Mouse (Mus musculus) small intestine, adult 2 months (tissue): ENCODE measurements around the gene Mylip. TPM values are rescaled to one million over a fixed set of nuclear protein-coding genes. Genes with fewer than 3 reads are reported as not detected.

ENCODE experiments used
- H3K27ac ChIP-seq: fragments of 200-500 bp; 2 replicates; pipeline ENCODE4 v1.5.1; 2012; ENCODE audit warnings: low read depth, low read length, control low read depth, inconsistent platforms; ENCODE audit not compliant: insufficient read depth
- H3K27me3 ChIP-seq: fragments of 200-500 bp; 2 replicates; pipeline ENCODE4 v1.6.1; 2012; ENCODE audit warnings: mild to moderate bottlenecking, moderate library complexity, low read length, inconsistent platforms; ENCODE audit not compliant: control insufficient read depth, insufficient read depth
- H3K36me3 ChIP-seq: fragments of 200-500 bp; 2 replicates; pipeline ENCODE4 v1.6.1; 2012; ENCODE audit warnings: mild to moderate bottlenecking, low read length, control low read depth, inconsistent platforms; ENCODE audit not compliant: control insufficient read depth, insufficient read depth
- H3K4me1 ChIP-seq: fragments of 200-500 bp; 2 replicates; pipeline ENCODE4 v1.6.1; 2012; ENCODE audit warnings: low read length, inconsistent platforms, mixed read lengths; ENCODE audit not compliant: control insufficient read depth, insufficient read depth, insufficient read length
- H3K4me3 ChIP-seq: fragments of 200-500 bp; 2 replicates; pipeline ENCODE4 v1.5.1; 2012; ENCODE audit warnings: low read depth, mild to moderate bottlenecking, control low read depth, inconsistent platforms, low read length, moderate library complexity
- CTCF ChIP-seq: fragments of 200-500 bp; IDR thresholded peaks from 2 replicates; pipeline ENCODE4 v1.5.1; 2012; ENCODE audit warnings: low read depth, mild to moderate bottlenecking, control low read depth, inconsistent platforms, low read length, moderate library complexity, mixed read lengths; ENCODE audit not compliant: insufficient replicate concordance, insufficient read length; ENCODE audit errors: extremely low read depth
- POLR2A ChIP-seq: fragments of 200-500 bp; IDR thresholded peaks from 2 replicates; pipeline ENCODE4 v1.6.1; 2012; ENCODE audit warnings: low read depth, mild to moderate bottlenecking, control low read depth, inconsistent platforms, low read length, moderate library complexity
- WGBS: fragments of 180-500 bp; shearing (Covaris S2); methylation state at CpG from one replicate; pipeline ENCODE4 v1.1.7; 2018; 5-methylcytosine and 5-hydroxymethylcytosine counted together
- polyA plus RNA-seq: library from polyadenylated mRNA; depleted of rRNA; stranded (reverse); fragments of >200 nt; gene quantifications from 2 replicates; pipeline ENCODE4 v1.2.3, GENCODE M21; 2012

Mylip gene
- polyA plus RNA-seq, 1 experiment, result 17.9 TPM

DNA sequence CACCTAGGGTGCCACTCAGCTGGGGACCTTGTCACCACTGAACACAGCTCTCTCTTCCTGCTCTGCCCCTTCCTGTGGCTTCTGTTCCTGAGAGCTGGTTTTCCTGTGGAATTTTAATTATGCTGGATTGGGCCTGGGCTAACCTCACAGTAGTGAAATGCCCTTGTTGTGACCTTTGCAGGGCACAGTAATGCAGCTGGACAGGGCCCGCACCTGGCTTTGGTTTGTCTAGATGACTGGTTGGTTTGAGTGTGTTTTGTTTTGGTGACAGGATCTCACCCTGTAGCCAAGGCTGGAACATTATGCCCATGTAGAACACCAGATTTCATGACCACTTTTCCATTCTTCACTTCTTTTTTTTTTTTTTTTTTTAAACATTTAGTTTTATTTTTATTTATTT, 57.1 kb downstream of the Mylip start:
- no peak overlapping the region for H3K4me3 ChIP-seq
- H3K4me1 ChIP-seq, result peaks cover 2% of the 10 kb centered on the region; the same call in 1 of the 2 replicates
- H3K27ac ChIP-seq, result no peak overlapping the region
- TF ChIP-seq CTCF, result no peak
- no peak for TF ChIP-seq POLR2A
- H3K27me3 ChIP-seq, result no peaks in the 10 kb centered on the region
- H3K36me3 ChIP-seq, result no peaks in the 10 kb centered on the region
- 91% methylated on average over 1 of the region's 1 CpGs for WGBS

DNA sequence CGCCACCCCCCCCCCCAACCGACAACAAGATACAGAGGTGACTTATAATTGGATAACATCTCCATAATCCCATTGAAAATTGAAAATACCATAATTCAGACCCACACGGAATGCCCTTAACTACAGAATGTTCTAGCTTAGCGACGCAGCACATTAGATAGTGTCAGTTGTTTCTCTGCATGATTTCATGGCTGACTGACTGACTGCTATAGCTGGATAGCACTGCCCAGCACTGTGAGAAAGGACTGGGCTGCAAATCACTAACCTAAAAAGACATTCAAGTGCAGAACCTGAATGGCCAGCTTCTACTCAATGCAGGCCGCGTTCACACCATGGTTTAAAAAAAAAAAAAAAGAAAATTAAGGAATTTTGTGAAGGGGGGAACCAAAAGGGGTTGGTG, 62.9 kb downstream of the Mylip start:
- H3K36me3 ChIP-seq, result no peaks in the 10 kb centered on the region
- 94% methylated on average over 7 of the region's 7 CpGs for WGBS
- peaks cover 15% of the 10 kb centered on the region for H3K4me1 ChIP-seq

DNA sequence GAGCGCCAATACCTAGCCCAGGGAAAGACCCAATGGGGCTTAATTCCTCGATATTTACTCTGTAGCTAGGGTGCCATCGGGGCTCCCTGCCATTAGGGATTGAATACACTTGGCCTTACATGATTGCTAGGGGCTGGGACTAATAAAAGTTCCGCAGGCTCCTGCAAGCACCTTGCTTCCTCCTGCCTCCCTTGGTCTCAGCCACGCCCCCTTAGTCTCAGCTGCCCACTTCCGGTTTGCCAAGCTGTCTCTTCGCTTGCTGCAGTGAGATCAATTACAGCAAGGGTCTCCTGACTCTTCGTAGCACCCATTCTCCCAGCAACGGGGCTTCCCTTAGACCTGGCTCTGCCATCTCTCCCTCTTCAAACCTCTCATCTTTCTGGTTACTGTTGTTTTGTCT, 63.5 kb downstream of the Mylip start:
- Histone ChIP-seq H3K4me3 (no peak overlapping the region), H3K27ac (peak overlapping the region; percentile 31; the same call in 1 of the 2 replicates), H3K27me3 (no peaks in the 10 kb centered on the region), H3K36me3 (no peaks in the 10 kb centered on the region), H3K4me1 (peaks cover 15% of the 10 kb centered on the region)
- 34% methylated on average over 9 of the region's 9 CpGs for WGBS
- TF ChIP-seq CTCF (no peak), POLR2A (no peak)

More for the DNA sequence above, 62.9 kb downstream of the Mylip start:
- Histone ChIP-seq H3K27ac (no peak overlapping the region), H3K27me3 (no peaks in the 10 kb centered on the region), H3K4me3 (no peak overlapping the region)
- TF ChIP-seq POLR2A (no peak), CTCF (no peak)

DNA sequence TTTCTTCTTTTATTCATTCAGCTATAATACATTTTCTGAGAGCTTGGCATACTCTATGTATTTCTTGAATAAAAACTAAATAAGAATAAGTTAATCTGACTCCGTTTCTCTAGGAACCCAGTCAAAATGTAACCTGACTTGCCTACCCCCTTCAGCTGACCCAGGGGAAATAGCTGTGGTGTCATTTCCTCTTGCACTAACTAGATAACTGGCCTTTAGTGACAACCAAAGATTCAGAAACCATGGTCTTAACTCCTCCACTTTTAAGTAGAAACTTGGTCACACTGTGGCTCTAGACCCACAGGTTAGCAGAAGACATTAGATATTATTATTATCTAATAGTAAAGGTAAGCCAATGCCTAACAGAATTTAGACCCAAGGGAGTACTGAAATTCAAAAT, 64.5 kb downstream of the Mylip start:
- peaks cover 15% of the 10 kb centered on the region for H3K4me1 ChIP-seq
- no peaks in the 10 kb centered on the region for H3K36me3 ChIP-seq
- TF ChIP-seq CTCF (no peak), POLR2A (no peak)
- WGBS, result 75% methylated on average over 1 of the region's 1 CpGs
- H3K27me3 ChIP-seq, result no peaks in the 10 kb centered on the region
- H3K4me3 ChIP-seq, result no peak overlapping the region
- peak overlapping the region; percentile 64; the same call in 1 of the 2 replicates for H3K27ac ChIP-seq

DNA sequence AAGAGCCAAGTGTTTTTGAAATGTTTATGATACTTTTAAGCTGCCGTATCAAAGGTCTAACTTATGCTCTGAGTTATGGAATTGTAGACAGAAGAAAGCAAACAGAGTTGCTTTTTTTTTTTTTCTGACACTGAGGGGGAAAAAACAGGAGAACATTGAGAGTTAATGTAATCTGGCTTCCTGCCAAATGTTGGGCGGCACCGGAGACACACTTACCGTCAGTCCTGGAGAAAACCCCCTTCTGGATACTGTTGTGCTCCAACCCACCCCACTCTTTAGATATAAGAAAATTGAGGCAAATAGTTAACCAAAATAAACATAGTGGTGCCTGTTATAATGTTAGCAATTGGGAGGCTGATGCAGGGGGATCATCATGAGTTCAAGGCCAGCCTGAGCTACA, 65.1 kb downstream of the Mylip start:
- TF ChIP-seq CTCF (no peak), POLR2A (no peak)
- no peaks in the 10 kb centered on the region for H3K36me3 ChIP-seq
- peak overlapping the region; percentile 64 for H3K27ac ChIP-seq

DNA sequence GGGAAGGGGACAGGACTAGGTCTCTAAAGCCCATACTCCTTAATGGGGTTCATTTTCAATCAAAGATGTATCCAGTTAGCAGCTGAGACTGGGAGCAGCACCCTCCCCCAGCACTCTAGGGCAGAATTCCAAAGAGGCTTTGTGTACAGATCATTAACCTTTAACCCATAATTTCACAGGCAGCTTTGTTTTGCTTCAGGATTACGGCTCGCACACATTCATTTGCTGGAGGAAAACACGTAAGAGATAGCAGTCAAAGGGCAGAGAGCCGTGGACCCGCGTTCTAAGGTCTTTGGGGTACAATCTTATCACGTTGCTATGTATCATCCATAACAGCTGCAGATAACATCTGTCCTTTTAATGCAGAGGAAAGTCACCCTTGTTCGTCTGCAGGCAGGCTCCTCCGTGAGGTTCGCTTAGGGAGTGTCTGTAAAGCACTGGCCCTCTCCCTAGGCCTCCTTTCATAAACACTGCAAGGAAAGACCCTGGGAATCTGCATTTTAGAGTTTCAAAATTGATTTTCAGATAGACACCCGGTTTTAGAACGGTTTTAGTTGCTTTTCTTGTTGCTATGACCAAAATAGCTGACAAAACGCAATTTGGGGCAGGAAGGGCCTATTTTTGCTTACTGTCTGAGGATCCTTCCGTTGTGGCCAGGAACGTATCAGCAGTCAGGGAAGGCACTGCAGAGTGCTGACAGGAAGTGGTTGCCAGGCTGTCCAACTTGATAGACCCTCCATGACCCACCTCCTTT, 65.7 kb downstream of the Mylip start:
- 4% methylated on average over 15 of the region's 15 CpGs for WGBS
- H3K4me1 ChIP-seq, result peaks cover 15% of the 10 kb centered on the region
- no peaks in the 10 kb centered on the region for H3K36me3 ChIP-seq
- peak overlapping the region; percentile 91 for H3K27ac ChIP-seq
- TF ChIP-seq POLR2A (no peak), CTCF (no peak)
- no peak overlapping the region for H3K4me3 ChIP-seq
- H3K27me3 ChIP-seq, result no peaks in the 10 kb centered on the region

More for the DNA sequence above, 65.1 kb downstream of the Mylip start:
- H3K27me3 ChIP-seq, result no peaks in the 10 kb centered on the region
- 6% methylated on average over 4 of the region's 4 CpGs for WGBS
- H3K4me3 ChIP-seq, result no peak overlapping the region
- peaks cover 15% of the 10 kb centered on the region for H3K4me1 ChIP-seq

DNA sequence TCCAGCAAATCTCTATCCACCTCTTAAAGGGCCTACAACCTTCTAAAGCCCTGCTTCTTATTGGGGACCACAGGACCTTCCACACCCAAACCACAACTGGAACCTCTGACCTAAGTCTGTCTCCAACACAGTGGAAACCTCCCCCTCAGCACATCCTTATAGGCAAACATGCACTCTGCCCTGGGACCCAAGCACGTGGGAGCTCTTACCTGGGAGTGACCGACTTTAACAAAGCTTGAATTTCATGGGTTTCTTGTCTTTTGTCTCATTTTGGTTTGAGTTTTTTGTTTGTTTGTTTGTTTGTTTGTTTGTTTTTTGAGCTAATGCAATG, 66.3 kb downstream of the Mylip start:
- H3K36me3 ChIP-seq, result no peaks in the 10 kb centered on the region
- peaks cover 15% of the 10 kb centered on the region for H3K4me1 ChIP-seq
- 24% methylated on average over 2 of the region's 2 CpGs for WGBS
- TF ChIP-seq CTCF (no peak), POLR2A (no peak)
- no peak overlapping the region for H3K4me3 ChIP-seq
- H3K27me3 ChIP-seq, result no peaks in the 10 kb centered on the region
- peak overlapping the region; percentile 91 for H3K27ac ChIP-seq
